Mouse (Mus musculus) MEL (cell line): Measurements from ENCODE around the gene Gm5346.
"Not testable (repeated sequence)": the region's sequence is repeated elsewhere in the genome, so short reads cannot be mapped to it uniquely, and the experiment has no call there.

Source experiments
- E2F4 ChIP-seq: IDR thresholded peaks from 2 replicates; pipeline ENCODE4 v1.6.1; 2011; ENCODE audit warnings: low read depth, low read length, improper control_type of control experiment, borderline replicate concordance
- GATA1 ChIP-seq: IDR thresholded peaks from 2 replicates; pipeline ENCODE4 v1.6.1; 2011; ENCODE audit warnings: low read depth, low read length, improper control_type of control experiment

DNA sequence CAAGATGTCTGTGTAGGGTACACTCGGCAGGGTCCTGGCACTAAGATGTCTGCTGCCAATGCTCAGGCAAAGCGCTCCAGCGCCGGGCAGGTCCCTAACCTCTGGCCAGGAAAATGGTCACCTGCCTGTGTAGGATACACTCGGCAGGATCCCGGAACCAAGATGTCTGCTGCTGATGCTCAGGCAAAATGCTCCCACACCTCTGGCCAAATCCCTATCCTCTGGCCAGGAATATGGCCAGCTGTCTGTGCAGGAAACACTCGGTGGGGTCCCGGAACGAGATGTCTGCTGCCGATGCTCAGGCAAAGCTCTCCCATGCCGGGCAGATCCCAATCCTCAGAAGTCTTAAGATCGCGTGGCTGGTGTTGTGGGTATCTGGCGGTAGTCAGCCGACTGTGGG lies 23.9 kb downstream of the Gm5346 start:
- TF ChIP-seq GATA1, E2F4: not testable (repeated sequence)
